Mouse (Mus musculus) lung, adult 2 months (tissue): ENCODE data around the gene Lsm12.

ENCODE experiments used
- CTCF ChIP-seq: fragments of 200-500 bp; IDR thresholded peaks from 2 replicates; pipeline ENCODE4 v1.5.1; 2011; ENCODE audit warnings: mild to moderate bottlenecking, low read length, control low read depth; ENCODE audit not compliant: insufficient read depth
- POLR2A ChIP-seq: fragments of 200-500 bp; IDR thresholded peaks from 2 replicates; pipeline ENCODE4 v1.6.1; 2011; ENCODE audit warnings: low read depth, mild to moderate bottlenecking, control low read depth, low read length, borderline replicate concordance; ENCODE audit errors: extremely low read depth

DNA sequence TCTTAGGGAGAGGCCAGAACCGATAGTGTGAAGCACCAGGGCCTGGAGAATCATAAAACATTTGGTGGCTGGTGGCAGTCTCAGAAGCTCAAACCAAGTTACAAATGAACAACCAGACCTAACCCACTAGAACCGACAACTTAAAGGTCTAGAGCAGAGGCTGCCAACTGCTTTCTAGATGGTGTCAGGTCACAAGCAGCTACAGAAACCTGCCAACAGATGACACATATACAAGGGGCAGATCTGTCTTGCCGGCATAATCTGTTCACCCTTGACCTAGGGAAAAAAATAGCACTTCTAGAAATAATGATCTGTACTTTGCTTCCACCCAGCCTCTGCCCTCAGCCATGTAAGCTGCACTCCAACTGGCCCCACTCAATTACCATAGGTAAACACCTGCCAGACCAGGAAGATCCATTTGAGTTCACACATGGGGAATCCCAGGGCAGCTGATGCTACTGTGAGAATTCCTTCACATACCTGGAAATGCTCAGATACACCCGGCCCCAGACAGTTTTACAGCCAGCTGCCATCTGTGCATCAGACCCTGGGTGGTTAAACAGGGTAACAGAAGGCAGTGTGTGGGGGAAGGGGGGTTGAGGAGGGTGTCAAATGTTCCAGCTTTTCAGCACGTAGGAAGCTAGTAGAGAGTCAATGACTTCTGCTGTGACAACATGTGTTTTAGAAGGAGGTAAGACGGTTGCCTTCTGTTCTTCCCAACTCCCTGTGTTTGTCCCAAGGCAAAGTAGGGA, 18.9 kb downstream of the Lsm12 start:
- TF ChIP-seq CTCF (no peak), POLR2A (no peak)
